Mouse (Mus musculus) stomach, postnatal 0 days (tissue): ENCODE results near the gene Gm21973. TPM values are rescaled to one million over a fixed set of nuclear protein-coding genes. Genes with fewer than 3 reads are reported as not detected.

ENCODE experiments used
- ATAC-seq: fragments of 200-750 bp; cut with Nextera tagmentation; 2 replicates; pipeline ENCODE4 v1.8.0; 2017; ENCODE audit not compliant: low FRiP score, low TSS enrichment
- DNase-seq: peaks from one replicate; pipeline ENCODE4 v3.0.0-alpha.2; 2016; ENCODE audit warnings: low spot score
- H3K27ac ChIP-seq: fragments of 300-500 bp; sonication (generic); replicated peaks from 2 replicates; pipeline ENCODE4 v1.5.1; 2014; ENCODE audit warnings: mild to moderate bottlenecking, control low read depth
- H3K27me3 ChIP-seq: fragments of 300-500 bp; sonication (generic); 2 replicates; pipeline ENCODE4 v1.6.1; 2014; ENCODE audit warnings: low read length; ENCODE audit not compliant: control insufficient read depth, insufficient read depth
- H3K36me3 ChIP-seq: fragments of 300-500 bp; sonication (generic); 2 replicates; pipeline ENCODE4 v1.6.1; 2014; ENCODE audit warnings: low read length, mixed read lengths; ENCODE audit not compliant: control insufficient read depth, insufficient read depth
- H3K4me1 ChIP-seq: fragments of 300-500 bp; sonication (generic); replicated peaks from 2 replicates; pipeline ENCODE4 v1.6.1; 2014; ENCODE audit warnings: antibody characterized with exemption; ENCODE audit not compliant: control insufficient read depth, insufficient read depth
- H3K4me2 ChIP-seq: fragments of 300-500 bp; sonication (generic); replicated peaks from 2 replicates; pipeline ENCODE4 v1.6.1; 2014; ENCODE audit warnings: low read depth, mild to moderate bottlenecking, control low read depth, moderate library complexity
- H3K4me3 ChIP-seq: fragments of 300-500 bp; sonication (generic); 2 replicates; pipeline ENCODE4 v1.5.1; 2014; ENCODE audit warnings: low read depth, low read length, control low read depth
- H3K9ac ChIP-seq: fragments of 300-500 bp; sonication (generic); 2 replicates; pipeline ENCODE4 v1.6.1; 2014; ENCODE audit warnings: mild to moderate bottlenecking, low read length, control low read depth, mixed read lengths
- H3K9me3 ChIP-seq: fragments of 300-500 bp; sonication (generic); 2 replicates; pipeline ENCODE4 v1.6.1; 2016; ENCODE audit warnings: low read length; ENCODE audit not compliant: control insufficient read depth
- CTCF ChIP-seq: IDR thresholded peaks from 2 replicates; pipeline ENCODE4 v1.5.1; 2016; ENCODE audit warnings: antibody characterized with exemption, low read depth, mild to moderate bottlenecking, moderate library complexity
- EP300 ChIP-seq: optimal IDR thresholded peaks from 2 replicates; pipeline ENCODE3; 2016; ENCODE audit warnings: antibody characterized with exemption
- WGBS: fragments of 180-500 bp; shearing (Covaris S2); extraction: QIAGEN DNeasy Blood & Tissue Kit; methylation state at CpG from one replicate; pipeline ENCODE4 v1.1.7; 2014; 5-methylcytosine and 5-hydroxymethylcytosine counted together
- polyA plus RNA-seq: library from polyadenylated mRNA; unstranded; fragments of >200 nt; fragmentation: Nextera tagmentation; extraction: Ambion mirVana; gene quantifications from 2 replicates; pipeline ENCODE4 v1.2.1, GENCODE M21; 2015

The Gm21973 gene
- polyA plus RNA-seq, 1 experiment from 2014 or later = not detected

GRCm38 (mm10) chr15:10410881-10411280 is 85.7 kb downstream of the Gm21973 start:
- no peak for DNase-seq

GRCm38 (mm10) chr15:10413656-10414055 is 88.5 kb downstream of the Gm21973 start:
- 94% methylated on average over 6 of the region's 6 CpGs for WGBS
- H3K9me3 ChIP-seq = no peaks in the 10 kb centered on the region
- no peaks in the 10 kb centered on the region for H3K27me3 ChIP-seq
- ATAC-seq (no peak), DNase-seq (no peak)
- no peak overlapping the region for H3K27ac ChIP-seq
- H3K4me1 ChIP-seq = no peaks in the 10 kb centered on the region
- no peak overlapping the region for H3K9ac ChIP-seq
- no peak overlapping the region for H3K4me2 ChIP-seq
- no peak overlapping the region for H3K4me3 ChIP-seq
- no peaks in the 10 kb centered on the region for H3K36me3 ChIP-seq
- no peak for TF ChIP-seq EP300
- no peak for TF ChIP-seq CTCF

More at GRCm38 (mm10) chr15:10410881-10411280, 85.7 kb downstream of the Gm21973 start:
- H3K27me3 ChIP-seq = no peaks in the 10 kb centered on the region
- no peak overlapping the region for H3K4me3 ChIP-seq
- H3K27ac ChIP-seq = no peak overlapping the region
- H3K9me3 ChIP-seq = no peaks in the 10 kb centered on the region
- no peak for ATAC-seq
- 75% methylated on average over 2 of the region's 2 CpGs for WGBS
- no peak overlapping the region for H3K9ac ChIP-seq
- H3K4me1 ChIP-seq = no peaks in the 10 kb centered on the region
- no peak overlapping the region for H3K4me2 ChIP-seq
- H3K36me3 ChIP-seq = no peaks in the 10 kb centered on the region
- TF ChIP-seq CTCF (no peak), EP300 (no peak)

GRCm38 (mm10) chr15:10421138-10421784 is 96.1 kb downstream of the Gm21973 start:
- no peak overlapping the region for H3K9ac ChIP-seq
- H3K4me3 ChIP-seq = no peak overlapping the region
- 34% methylated on average over 7 of the region's 7 CpGs for WGBS
- no peak overlapping the region for H3K4me2 ChIP-seq
- no peaks in the 10 kb centered on the region for H3K9me3 ChIP-seq
- no peaks in the 10 kb centered on the region for H3K4me1 ChIP-seq
- DNase-seq (no peak), ATAC-seq (no peak)
- no peak overlapping the region for H3K27ac ChIP-seq
- no peak for TF ChIP-seq EP300
- TF ChIP-seq CTCF = no peak
- H3K27me3 ChIP-seq = no peaks in the 10 kb centered on the region
- no peaks in the 10 kb centered on the region for H3K36me3 ChIP-seq

GRCm38 (mm10) chr15:10421785-10422144 is 96.6 kb downstream of the Gm21973 start:
- Histone ChIP-seq H3K4me1 (no peaks in the 10 kb centered on the region), H3K4me3 (no peak overlapping the region), H3K27me3 (no peaks in the 10 kb centered on the region), H3K4me2 (no peak overlapping the region), H3K27ac (no peak overlapping the region), H3K9ac (no peak overlapping the region), H3K9me3 (no peaks in the 10 kb centered on the region), H3K36me3 (no peaks in the 10 kb centered on the region)
- DNase-seq (no peak), ATAC-seq (no peak)
- no peak for TF ChIP-seq EP300
- TF ChIP-seq CTCF = no peak
- WGBS = 86% methylated on average over 1 of the region's 1 CpGs

Other genes with a start within 250 kb of the Gm21973 start
- 2.5 and 3.7 TPM in 2 replicates for gene Prlr, start 148.1 kb upstream of the Gm21973 start, polyA plus RNA-seq
- 0.17 TPM in 1 of 2 replicates, not detected in the other for gene Agxt2, start 33.2 kb downstream of the Gm21973 start, polyA plus RNA-seq
- 11.8 and 14.0 TPM in 2 replicates for gene Dnajc21, start 145.1 kb downstream of the Gm21973 start, polyA plus RNA-seq
- gene Brix1, start 160.6 kb downstream of the Gm21973 start, polyA plus RNA-seq = 85.2 and 86.1 TPM in 2 replicates
- gene Rad1, start 160.6 kb downstream of the Gm21973 start, polyA plus RNA-seq = 15.1 and 16.0 TPM in 2 replicates
- not detected in 2 replicates for gene Ttc23l, start 233.3 kb downstream of the Gm21973 start, polyA plus RNA-seq